Mouse (Mus musculus) gastrocnemius, postnatal 10 days (tissue): ENCODE data around the gene Ascc3. TPM values are rescaled to one million over a fixed set of nuclear protein-coding genes. Genes with fewer than 3 reads are reported as not detected.
A peak's percentile ranks its signal among the peaks of the same experiment; 100 is the strongest.

Experiments used
- DNase-seq: peaks from one replicate; pipeline ENCODE4 v3.0.0; 2021; ENCODE audit warnings: mixed read lengths
- long read RNA-seq, 2 experiments: library from polyadenylated mRNA; stranded (forward); transcript quantifications; one replicate each; pipeline ENCODE4 v2.0.0; 2021
- total RNA-seq, 2 experiments: library from RNA; stranded (reverse); gene quantifications; 2 replicates each; pipeline ENCODE4 v1.2.3; 2021

Gene Ascc3
- total RNA-seq = 10 to 100 TPM; 13.6 to 17.1 TPM
- long read RNA-seq, experiment 1, full-length matches to known transcripts = 1 of 2 reads
- long read RNA-seq, experiment 1, partial matches to known transcripts = 0 of 2 reads
- long read RNA-seq, experiment 1, other reads (novel, unspliced or antisense) = 1 of 2 reads
- long read RNA-seq, experiment 2, full-length matches to known transcripts = 1 of 2 reads
- long read RNA-seq, experiment 2, partial matches to known transcripts = 0 of 2 reads
- long read RNA-seq, experiment 2, other reads (novel, unspliced or antisense) = 1 of 2 reads

GRCm38 (mm10) chr10:50592355-50593293 is at the start of gene Ascc3:
Gene Ascc3, plus strand, starts transcription at chr10:50592669.
- peak; percentile 94 for DNase-seq

GRCm38 (mm10) chr10:50584721-50585120 is 7.7 kb upstream of the Ascc3 start:
- no peak for DNase-seq

DNA sequence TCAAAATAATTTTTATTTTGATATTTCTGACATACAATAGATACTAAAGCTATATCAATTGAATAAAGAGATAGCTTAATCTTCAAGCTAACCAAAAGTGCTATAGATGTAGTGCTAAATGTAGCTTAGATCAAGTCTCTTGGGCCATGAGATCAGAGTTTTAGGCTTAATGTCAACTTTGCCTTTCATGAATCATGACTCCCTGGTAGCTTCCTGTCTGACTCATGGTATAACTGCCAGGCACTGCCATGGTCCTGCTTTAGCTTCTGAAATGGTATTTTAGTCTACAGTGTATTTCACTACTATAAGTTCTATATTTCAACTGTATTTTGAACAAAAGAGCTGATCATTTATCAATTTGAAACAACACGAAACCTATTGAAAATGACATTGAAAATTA is 5.9 kb upstream of the Ascc3 start:
- no peak for DNase-seq

DNA sequence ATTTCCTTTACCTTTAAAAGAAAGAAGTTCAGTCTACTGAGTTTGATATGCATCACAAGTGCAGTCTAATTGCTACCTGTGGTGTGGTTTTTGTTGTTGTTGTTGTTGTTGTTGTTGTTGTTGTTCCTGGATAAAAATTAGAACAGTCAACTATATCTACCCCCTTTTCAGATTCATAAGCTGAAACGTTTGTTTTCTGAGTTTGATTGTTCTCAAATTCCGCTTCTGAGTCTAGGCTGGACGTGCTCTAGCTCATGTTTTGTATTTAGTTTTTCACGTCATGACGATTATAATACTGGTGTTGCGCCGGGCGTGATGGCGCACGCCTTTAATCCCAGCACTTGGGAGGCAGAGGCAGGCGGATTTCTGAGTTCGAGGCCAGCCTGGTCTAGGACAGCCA is 902 bp downstream of the Ascc3 start:
- no peak for DNase-seq

DNA sequence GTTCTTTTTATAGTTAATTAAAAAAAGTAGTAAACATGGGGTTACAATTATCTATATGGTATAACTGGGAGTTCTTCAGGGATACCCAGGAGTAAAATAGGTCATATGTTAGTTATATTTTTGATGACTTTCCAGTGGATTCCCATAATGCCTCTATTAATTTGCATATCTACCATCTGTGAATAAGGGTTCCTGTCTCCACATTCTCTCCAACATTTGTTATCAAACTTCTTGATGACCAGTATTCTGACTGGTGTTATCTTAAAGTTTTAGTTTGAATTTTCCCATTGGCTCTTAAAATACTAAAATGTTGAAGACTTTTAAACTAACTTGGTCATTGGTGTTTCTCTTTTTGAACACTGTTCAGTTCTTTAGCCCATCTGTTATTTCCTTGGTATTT is 2.9 kb downstream of the Ascc3 start:
- DNase-seq = no peak

DNA sequence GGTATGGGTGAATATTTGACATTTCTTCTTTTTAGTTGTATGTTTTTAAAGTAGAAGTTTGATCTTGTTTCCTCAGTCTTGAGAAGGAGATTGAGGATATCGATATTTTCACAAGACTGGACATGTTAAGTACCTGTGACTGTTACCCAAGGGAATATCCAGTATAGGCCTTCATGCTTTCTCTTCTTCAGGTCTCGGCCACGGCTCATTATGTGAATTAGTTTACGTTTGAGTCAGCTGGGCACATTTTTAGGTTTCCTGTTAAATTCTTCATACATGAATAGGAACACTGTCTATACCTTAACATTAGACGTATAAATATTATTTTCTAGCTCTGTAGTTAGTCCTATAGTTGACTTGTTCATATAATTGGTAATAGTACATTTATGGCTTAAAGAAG is 12.4 kb downstream of the Ascc3 start:
- no peak for DNase-seq

- DNase-seq = no peak
Observed at GRCm38 (mm10) chr10:50613840-50614239, 21.4 kb downstream of the Ascc3 start.

DNA sequence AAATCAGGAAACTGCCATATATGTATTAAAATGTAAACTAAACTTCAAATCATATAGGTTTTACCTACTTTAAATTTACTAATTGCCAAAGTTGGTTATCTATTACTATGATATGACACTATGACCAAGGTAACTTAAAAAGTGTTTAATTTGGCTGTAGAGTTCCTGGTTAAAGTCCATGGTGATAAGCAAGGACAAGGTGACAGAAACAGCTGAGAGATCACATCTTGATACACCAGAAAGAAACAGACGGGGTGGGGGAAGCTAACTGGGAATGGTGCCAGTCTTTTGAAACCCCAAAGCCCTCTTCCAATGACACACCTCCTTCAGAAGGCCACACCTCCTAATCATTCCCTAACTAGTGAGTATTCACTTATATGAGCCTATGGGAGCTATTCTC is 33.4 kb downstream of the Ascc3 start:
- no peak for DNase-seq

DNA sequence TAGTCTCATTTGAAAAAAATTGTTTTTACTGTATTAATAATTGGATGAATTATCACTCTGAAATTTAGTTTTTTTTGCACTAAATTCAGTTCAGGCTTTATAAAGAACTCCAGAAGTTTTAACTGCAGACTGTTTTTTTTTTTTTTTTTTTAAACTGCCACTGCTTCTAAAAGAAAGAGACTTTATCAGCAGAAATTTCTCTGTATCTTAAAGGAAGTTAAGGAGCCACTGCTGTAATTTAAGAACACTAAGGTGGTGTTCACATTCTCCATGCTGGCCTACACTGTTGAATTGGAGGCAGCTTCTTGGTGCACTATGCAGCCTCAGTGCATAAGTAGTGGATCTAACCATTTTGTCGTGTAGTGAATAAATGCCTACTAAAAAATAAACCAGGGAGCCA is 47.1 kb downstream of the Ascc3 start:
- no peak for DNase-seq

DNA sequence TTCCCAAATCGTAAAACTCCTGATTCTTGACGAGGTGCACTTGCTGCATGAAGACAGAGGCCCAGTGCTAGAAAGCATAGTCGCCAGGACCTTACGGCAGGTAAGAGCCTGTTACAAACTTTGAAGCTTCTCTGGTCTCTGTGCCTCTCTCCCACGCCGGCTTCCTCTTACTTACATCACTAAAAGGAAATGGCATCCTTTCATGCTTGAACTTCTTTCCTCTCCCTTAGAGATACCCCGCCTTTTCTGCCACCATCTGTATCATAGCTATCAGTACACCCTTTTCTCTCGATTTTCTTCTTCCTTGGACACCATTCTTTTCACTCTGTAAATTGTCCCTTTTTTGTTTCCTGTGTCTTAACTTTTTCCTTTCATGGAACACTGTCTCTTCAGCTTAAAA is 58.1 kb downstream of the Ascc3 start:
- DNase-seq = no peak

GRCm38 (mm10) chr10:50653551-50653950 is 61.1 kb downstream of the Ascc3 start:
- no peak for DNase-seq

DNA sequence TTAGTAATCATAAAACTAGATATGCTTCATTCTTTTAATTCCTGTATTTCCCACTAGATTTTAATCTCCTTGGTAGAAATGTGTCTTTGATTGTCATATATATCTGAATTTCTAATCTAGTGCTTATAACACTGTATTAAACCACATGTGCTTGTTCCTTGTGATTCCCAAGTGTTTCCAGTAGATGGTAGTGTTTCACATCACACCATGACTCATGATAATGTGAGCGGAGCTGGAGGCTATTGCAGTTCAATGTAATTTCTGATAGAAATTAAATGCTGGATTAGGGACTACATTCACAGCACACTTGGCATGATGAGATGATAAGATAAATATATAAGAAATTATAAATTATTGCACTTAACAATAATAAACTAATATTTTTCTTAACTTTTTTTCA is 64.9 kb downstream of the Ascc3 start:
- DNase-seq = no peak

- no peak for DNase-seq
Observed at GRCm38 (mm10) chr10:50671517-50671916, 79.0 kb downstream of the Ascc3 start.

- DNase-seq = no peak
Observed at GRCm38 (mm10) chr10:50690324-50690723, 97.9 kb downstream of the Ascc3 start.

DNA sequence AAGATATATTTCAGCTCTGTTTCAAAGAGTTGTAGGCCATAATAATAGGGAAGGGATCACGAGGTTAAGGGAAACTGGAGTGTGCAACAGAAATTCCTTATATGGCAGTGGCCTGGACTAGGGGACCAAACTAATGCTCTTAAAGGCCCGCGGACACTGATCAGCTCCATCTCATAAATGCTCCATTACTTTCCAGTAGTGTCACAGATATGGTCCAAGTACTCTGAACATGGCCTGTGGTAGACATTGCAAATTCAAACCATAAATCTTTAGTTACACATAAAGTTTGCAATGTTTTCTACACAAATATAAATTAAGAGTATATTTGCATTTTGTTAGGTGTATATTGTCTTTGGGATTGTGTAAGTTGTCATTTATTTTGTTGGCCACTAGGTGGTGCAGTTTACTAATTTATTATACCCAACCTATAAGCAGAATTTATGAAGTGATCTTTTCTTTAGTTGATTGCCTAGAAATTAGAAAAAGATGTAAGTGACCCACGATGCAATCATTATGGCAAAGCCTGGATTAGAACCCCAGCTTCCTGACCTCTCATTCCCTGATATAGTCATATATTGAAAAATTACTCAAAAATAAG is 106.5 kb downstream of the Ascc3 start:
- no peak for DNase-seq

- no peak for DNase-seq
Observed at GRCm38 (mm10) chr10:50701736-50702135, 109.3 kb downstream of the Ascc3 start.

DNA sequence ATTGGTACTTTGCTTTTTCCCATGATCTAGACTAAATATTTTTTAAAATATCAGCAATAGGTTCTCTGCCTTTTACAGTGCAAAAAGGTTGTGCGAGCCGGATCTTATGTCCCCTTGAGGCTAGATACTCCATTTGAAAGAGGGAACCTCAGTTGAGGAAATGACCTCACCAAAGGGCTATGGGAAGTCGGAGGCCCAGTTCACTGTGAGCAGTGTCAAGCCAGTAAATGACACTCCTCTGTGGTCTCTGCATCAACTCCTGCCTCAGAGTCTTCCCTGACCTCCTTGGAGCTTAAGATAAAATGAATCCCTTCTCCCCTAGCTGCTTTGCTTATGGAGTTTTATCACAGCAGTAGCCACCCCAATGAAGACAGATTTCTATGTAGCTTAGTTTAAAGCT is 109.9 kb downstream of the Ascc3 start:
- no peak for DNase-seq

- DNase-seq = peak; percentile 5
Observed at GRCm38 (mm10) chr10:50704202-50704601, 111.7 kb downstream of the Ascc3 start.

DNA sequence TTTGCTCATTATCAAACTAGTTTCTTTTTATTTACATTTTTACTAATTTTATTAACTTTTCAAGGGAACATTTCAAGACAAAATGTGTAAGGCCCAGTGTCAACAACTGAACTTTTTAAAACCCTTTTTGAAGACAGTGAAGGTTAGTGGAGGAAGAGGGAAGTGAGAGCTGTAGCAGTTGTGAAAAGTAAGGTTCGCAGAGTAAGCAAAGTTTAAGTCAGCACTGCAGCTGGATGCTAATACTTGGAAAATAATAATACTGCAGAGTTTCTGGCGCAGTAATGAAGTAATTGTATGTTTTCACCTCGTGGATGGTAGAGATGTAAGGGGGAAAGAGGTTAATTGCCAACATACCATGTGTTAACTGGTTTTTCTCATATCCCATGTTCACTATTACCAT is 112.4 kb downstream of the Ascc3 start:
- no peak for DNase-seq

DNA sequence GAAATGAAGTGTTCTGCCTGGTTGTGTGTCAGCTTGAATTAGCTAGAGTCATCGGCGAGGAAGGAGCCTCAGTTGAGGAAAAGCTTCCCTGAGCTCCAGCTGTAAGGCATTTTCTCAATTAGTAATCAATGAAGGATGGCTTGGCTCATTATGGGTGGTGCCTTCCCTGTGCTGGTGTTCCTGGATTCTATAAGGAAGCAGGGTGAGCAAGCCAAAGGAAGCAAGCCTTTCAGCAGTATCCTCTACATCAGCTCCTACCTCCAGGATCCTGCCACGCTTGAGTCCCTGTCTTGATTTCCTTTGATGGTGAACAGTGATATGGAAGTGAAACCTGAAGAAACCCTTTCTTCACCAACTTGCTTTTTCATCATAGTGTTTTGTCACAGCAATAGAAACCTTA is 118.8 kb downstream of the Ascc3 start:
- DNase-seq = no peak

- no peak for DNase-seq
Observed at GRCm38 (mm10) chr10:50711765-50712164, 119.3 kb downstream of the Ascc3 start.

DNA sequence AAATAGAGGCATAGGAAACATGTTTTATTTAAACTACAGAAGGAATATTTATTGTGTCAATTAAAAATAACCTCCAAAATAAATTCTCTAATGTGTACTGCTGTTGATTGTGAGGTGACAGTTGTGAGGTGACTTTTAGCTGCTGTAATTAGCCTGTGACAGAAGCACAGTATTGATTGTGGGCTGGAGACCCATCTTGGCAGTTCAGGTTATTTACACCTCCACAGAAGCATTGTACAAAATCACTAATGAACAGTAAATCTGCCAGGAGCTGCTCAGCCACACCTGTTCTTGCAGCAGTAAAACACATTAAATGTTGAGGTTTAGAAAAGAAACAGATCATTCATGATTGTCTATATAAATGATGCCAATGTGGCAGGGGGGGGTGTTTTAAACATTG is 141.0 kb downstream of the Ascc3 start:
- DNase-seq = no peak

- no peak for DNase-seq
Observed at GRCm38 (mm10) chr10:50762069-50762468, 169.6 kb downstream of the Ascc3 start.
